Mouse (Mus musculus) hindbrain, embryonic 11.5 days (tissue): Measurements from ENCODE around the gene Grm4. TPM values are rescaled to one million over a fixed set of nuclear protein-coding genes. Genes with fewer than 3 reads are reported as not detected.

Source experiments
- ATAC-seq: fragments of 200-750 bp; cut with Nextera tagmentation; 2 replicates; pipeline ENCODE4 v1.8.0; 2017; ENCODE audit warnings: mild to moderate bottlenecking, moderate TSS enrichment, moderate library complexity; ENCODE audit not compliant: low FRiP score
- DNase-seq: peaks from one replicate; pipeline ENCODE4 v3.0.0-alpha.2; 2015; ENCODE audit warnings: low spot score
- H3K27ac ChIP-seq: fragments of 300-500 bp; sonication (generic); 2 replicates; pipeline ENCODE4 v1.5.1; 2014; ENCODE audit warnings: mild to moderate bottlenecking, low read depth, low read length
- H3K27me3 ChIP-seq: fragments of 300-500 bp; sonication (generic); 2 replicates; pipeline ENCODE4 v1.6.1; 2014; ENCODE audit warnings: mild to moderate bottlenecking, low read length, moderate library complexity, mixed read lengths; ENCODE audit not compliant: control insufficient read depth, insufficient read depth
- H3K36me3 ChIP-seq: fragments of 300-500 bp; sonication (generic); 2 replicates; pipeline ENCODE4 v1.6.1; 2014; ENCODE audit warnings: mild to moderate bottlenecking, low read length, moderate library complexity, mixed read lengths; ENCODE audit not compliant: control insufficient read depth, insufficient read depth
- H3K4me1 ChIP-seq: fragments of 300-500 bp; sonication (generic); replicated peaks from 2 replicates; pipeline ENCODE4 v1.6.1; 2014; ENCODE audit warnings: low read length, mixed read lengths; ENCODE audit not compliant: control insufficient read depth, insufficient read depth
- H3K4me2 ChIP-seq: fragments of 300-500 bp; sonication (generic); replicated peaks from 2 replicates; pipeline ENCODE4 v1.6.1; 2014; ENCODE audit warnings: mild to moderate bottlenecking, low read depth, low read length
- H3K4me3 ChIP-seq: fragments of 300-500 bp; sonication (generic); 2 replicates; pipeline ENCODE4 v1.5.1; 2014; ENCODE audit warnings: low read depth, low read length
- H3K9ac ChIP-seq: fragments of 300-500 bp; sonication (generic); 2 replicates; pipeline ENCODE4 v1.6.1; 2014; ENCODE audit warnings: low read depth, low read length
- H3K9me3 ChIP-seq: fragments of 300-500 bp; sonication (generic); 2 replicates; pipeline ENCODE4 v1.6.1; 2016; ENCODE audit warnings: low read length; ENCODE audit not compliant: control insufficient read depth
- WGBS: fragments of 180-500 bp; shearing (Covaris S2); extraction: QIAGEN DNeasy Blood & Tissue Kit; methylation state at CpG from one replicate; pipeline ENCODE4 v1.1.7; 2014; 5-methylcytosine and 5-hydroxymethylcytosine counted together
- polyA plus RNA-seq: library from polyadenylated mRNA; unstranded; fragments of >200 nt; fragmentation: Nextera tagmentation; extraction: Ambion mirVana; gene quantifications from 2 replicates; pipeline ENCODE4 v1.2.1, GENCODE M21; 2014

Grm4 gene
- polyA plus RNA-seq, 1 experiment from 2014 or later = 3.6 TPM

GRCm38 (mm10) chr17:27520557-27520956, 646 bp downstream of the Grm4 start:
- Histone ChIP-seq H3K4me3 (no peak overlapping the region), H3K9ac (no peak overlapping the region), H3K27me3 (peaks cover 10% of the 10 kb centered on the region), H3K36me3 (no peaks in the 10 kb centered on the region), H3K9me3 (no peaks in the 10 kb centered on the region), H3K4me1 (peaks cover 9% of the 10 kb centered on the region), H3K4me2 (peak overlapping the region; percentile 23), H3K27ac (no peak overlapping the region)
- ATAC-seq = peak; percentile 29
- 2% methylated on average over 26 of the region's 27 CpGs for WGBS
- DNase-seq = peak; percentile 88

- H3K27ac ChIP-seq = peak overlapping the region; percentile 73
- peak overlapping the region; percentile 8; the same call in 1 of the 2 replicates for H3K4me2 ChIP-seq
- DNase-seq = peak; percentile 70
- peaks cover 9% of the 10 kb centered on the region for H3K4me1 ChIP-seq
- H3K36me3 ChIP-seq = no peaks in the 10 kb centered on the region
- peaks cover 21% of the 10 kb centered on the region for H3K27me3 ChIP-seq
- no peaks in the 10 kb centered on the region for H3K9me3 ChIP-seq
- ATAC-seq = peak; percentile 31
- 22% methylated on average over 15 of the region's 15 CpGs for WGBS
- H3K9ac ChIP-seq = peak overlapping the region; percentile 42; the same call in 1 of the 2 replicates
- H3K4me3 ChIP-seq = no peak overlapping the region
These were observed 2.3 kb downstream of the Grm4 start for GRCm38 (mm10) chr17:27518700-27519595.

GRCm38 (mm10) chr17:27518296-27518695, 2.9 kb downstream of the Grm4 start:
- ATAC-seq (peak; percentile 40; the same call in 1 of the 2 replicates), DNase-seq (no peak)
- Histone ChIP-seq H3K9ac (no peak overlapping the region), H3K9me3 (no peaks in the 10 kb centered on the region), H3K4me1 (peaks cover 15% of the 10 kb centered on the region), H3K36me3 (no peaks in the 10 kb centered on the region), H3K4me3 (no peak overlapping the region), H3K27ac (peak overlapping the region; percentile 73), H3K4me2 (no peak overlapping the region), H3K27me3 (peaks cover 27% of the 10 kb centered on the region)
- 21% methylated on average over 9 of the region's 9 CpGs for WGBS

GRCm38 (mm10) chr17:27513916-27514762, 7.1 kb downstream of the Grm4 start:
- H3K4me2 ChIP-seq = peak overlapping the region; percentile 99
- 32% methylated on average over 27 of the region's 27 CpGs for WGBS
- peaks cover 29% of the 10 kb centered on the region for H3K27me3 ChIP-seq
- no peaks in the 10 kb centered on the region for H3K9me3 ChIP-seq
- DNase-seq (no peak), ATAC-seq (peak; percentile 34; the same call in 1 of the 2 replicates)
- H3K27ac ChIP-seq = no peak overlapping the region
- H3K4me3 ChIP-seq = peak overlapping the region; percentile 66
- peak overlapping the region; percentile 81 for H3K9ac ChIP-seq
- H3K4me1 ChIP-seq = peaks cover 14% of the 10 kb centered on the region
- no peaks in the 10 kb centered on the region for H3K36me3 ChIP-seq

GRCm38 (mm10) chr17:27513279-27513915, 7.8 kb downstream of the Grm4 start:
- Histone ChIP-seq H3K27ac (peak overlapping the region; percentile 79), H3K36me3 (no peaks in the 10 kb centered on the region), H3K9ac (peak overlapping the region; percentile 81), H3K4me1 (peaks cover 10% of the 10 kb centered on the region), H3K27me3 (peaks cover 32% of the 10 kb centered on the region), H3K9me3 (no peaks in the 10 kb centered on the region), H3K4me2 (peak overlapping the region; percentile 99), H3K4me3 (peak overlapping the region; percentile 66)
- ATAC-seq = no peak
- DNase-seq = peak; percentile 56
- WGBS = under 1% methylated on average over 51 of the region's 66 CpGs

DNA sequence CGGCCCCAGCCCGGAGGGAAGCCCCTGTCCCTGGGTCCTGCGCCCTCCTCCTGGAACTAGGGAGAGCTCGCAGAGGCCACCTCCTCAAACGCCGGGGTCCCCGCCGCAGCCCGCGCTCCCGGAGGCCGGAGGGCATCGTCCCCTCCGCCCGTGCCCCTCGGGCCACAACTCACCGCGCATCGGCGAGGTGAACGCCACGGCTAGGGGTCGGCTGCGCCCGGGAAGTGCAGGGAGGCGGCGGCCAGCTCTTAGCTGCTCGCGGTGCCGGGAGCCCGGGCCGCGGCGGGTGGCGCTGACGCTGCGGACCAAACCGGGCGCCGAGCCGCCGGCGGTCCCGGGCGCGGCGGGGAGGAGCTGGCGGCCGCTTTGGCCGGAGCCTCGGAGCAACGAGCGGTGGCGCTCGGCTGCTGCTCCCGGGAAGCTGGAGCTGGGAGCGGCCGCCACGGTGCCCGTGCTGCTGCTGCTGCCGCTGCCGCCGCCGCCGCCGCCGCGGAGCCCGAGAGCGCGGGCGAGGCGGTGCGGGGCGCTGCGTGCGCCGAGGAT, 8.5 kb downstream of the Grm4 start:
- Histone ChIP-seq H3K27me3 (peaks cover 32% of the 10 kb centered on the region), H3K4me1 (peaks cover 12% of the 10 kb centered on the region), H3K27ac (peak overlapping the region; percentile 79), H3K9ac (peak overlapping the region; percentile 81), H3K4me2 (peak overlapping the region; percentile 99), H3K36me3 (no peaks in the 10 kb centered on the region), H3K9me3 (no peaks in the 10 kb centered on the region), H3K4me3 (peak overlapping the region; percentile 66)
- DNase-seq (peak; percentile 61), ATAC-seq (peak; percentile 27; the same call in 1 of the 2 replicates)
- 1% methylated on average over 53 of the region's 78 CpGs for WGBS

- Histone ChIP-seq H3K4me3 (peak overlapping the region; percentile 66), H3K4me1 (peaks cover 16% of the 10 kb centered on the region), H3K9me3 (no peaks in the 10 kb centered on the region), H3K27me3 (peaks cover 32% of the 10 kb centered on the region), H3K36me3 (no peaks in the 10 kb centered on the region), H3K27ac (peak overlapping the region; percentile 79), H3K9ac (peak overlapping the region; percentile 81), H3K4me2 (peak overlapping the region; percentile 99)
- DNase-seq (peak; percentile 64), ATAC-seq (peak; percentile 43)
- WGBS = 1% methylated on average over 62 of the region's 64 CpGs
These were observed 9.2 kb downstream of the Grm4 start for GRCm38 (mm10) chr17:27511865-27512618.
